Mouse (Mus musculus) limb, embryonic 11.5 days (tissue): ENCODE data around the gene Zfp239. TPM values are rescaled to one million over a fixed set of nuclear protein-coding genes. Genes with fewer than 3 reads are reported as not detected.
"Not testable (repeated sequence)": the region's sequence is repeated elsewhere in the genome, so short reads cannot be mapped to it uniquely, and the experiment has no call there.

Source experiments
- ATAC-seq: fragments of 200-750 bp; cut with Nextera tagmentation; 2 replicates; pipeline ENCODE4 v1.8.0; 2017; ENCODE audit warnings: low read depth; ENCODE audit not compliant: insufficient number of reproducible peaks, low FRiP score, low TSS enrichment
- DNase-seq: peaks from one replicate; pipeline ENCODE4 v3.0.0-alpha.2; 2015; ENCODE audit warnings: low spot score
- H3K27ac ChIP-seq: fragments of 300-500 bp; sonication (generic); replicated peaks from 2 replicates; pipeline ENCODE4 v1.5.1; 2014; ENCODE audit warnings: low read depth, mild to moderate bottlenecking, low read length
- H3K27me3 ChIP-seq: fragments of 300-500 bp; sonication (generic); 2 replicates; pipeline ENCODE4 v1.6.1; 2014; ENCODE audit warnings: mild to moderate bottlenecking, low read length, mixed read lengths; ENCODE audit not compliant: control insufficient read depth, insufficient read depth
- H3K36me3 ChIP-seq: fragments of 300-500 bp; sonication (generic); 2 replicates; pipeline ENCODE4 v1.6.1; 2014; ENCODE audit warnings: mild to moderate bottlenecking, low read length, moderate library complexity, mixed read lengths; ENCODE audit not compliant: control insufficient read depth, insufficient read depth
- H3K4me1 ChIP-seq: fragments of 300-500 bp; sonication (generic); 2 replicates; pipeline ENCODE4 v1.6.1; 2014; ENCODE audit warnings: low read length, mixed read lengths; ENCODE audit not compliant: control insufficient read depth, insufficient read depth
- H3K4me2 ChIP-seq: fragments of 300-500 bp; sonication (generic); 2 replicates; pipeline ENCODE4 v1.6.1; 2014; ENCODE audit warnings: low read depth, mild to moderate bottlenecking, moderate library complexity; ENCODE audit not compliant: severe bottlenecking
- H3K4me3 ChIP-seq: fragments of 300-500 bp; sonication (generic); 2 replicates; pipeline ENCODE4 v1.5.1; 2014; ENCODE audit warnings: low read depth, low read length
- H3K9ac ChIP-seq: fragments of 300-500 bp; sonication (generic); 2 replicates; pipeline ENCODE4 v1.6.1; 2014; ENCODE audit warnings: mild to moderate bottlenecking, low read length
- H3K9me3 ChIP-seq: fragments of 300-500 bp; sonication (generic); 2 replicates; pipeline ENCODE4 v1.6.1; 2016; ENCODE audit warnings: low read length; ENCODE audit not compliant: control insufficient read depth
- WGBS: fragments of 180-500 bp; shearing (Covaris S2); extraction: QIAGEN DNeasy Blood & Tissue Kit; methylation state at CpG from one replicate; pipeline ENCODE4 v1.1.7; 2014; 5-methylcytosine and 5-hydroxymethylcytosine counted together
- polyA plus RNA-seq: library from polyadenylated mRNA; unstranded; fragments of >200 nt; fragmentation: Nextera tagmentation; extraction: Ambion mirVana; gene quantifications from 2 replicates; pipeline ENCODE4 v1.2.1, GENCODE M21; 2014

The Zfp239 gene
- polyA plus RNA-seq, 1 experiment from 2014 or later = 16.2 TPM

DNA sequence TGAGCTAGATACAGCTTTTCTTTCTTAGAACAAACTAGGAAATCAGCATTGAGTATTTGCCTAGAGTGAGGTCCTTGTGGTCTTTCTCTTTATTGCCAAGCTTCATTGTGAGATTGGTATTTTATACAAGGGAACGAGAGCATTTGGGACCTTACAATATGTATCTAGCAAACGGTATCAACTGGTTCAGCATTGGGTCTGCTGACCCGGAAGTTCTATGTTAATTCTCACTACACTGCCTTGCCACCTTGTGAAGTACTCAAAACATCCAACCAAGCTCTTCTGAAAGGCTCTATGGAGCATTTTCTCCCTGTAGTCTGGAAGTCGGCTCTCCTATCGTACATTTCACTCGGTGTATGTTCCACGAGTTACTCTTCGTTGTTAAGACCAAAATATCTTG is 1.9 kb downstream of the Zfp239 start:
- Histone ChIP-seq H3K9me3 (no peaks in the 10 kb centered on the region), H3K36me3 (no peaks in the 10 kb centered on the region), H3K4me1 (peaks cover 4% of the 10 kb centered on the region; the same call in 1 of the 2 replicates), H3K27ac (no peak overlapping the region), H3K27me3 (no peaks in the 10 kb centered on the region), H3K4me3 (peak overlapping the region; percentile 77; the same call in 1 of the 2 replicates), H3K4me2 (peak overlapping the region; percentile 90; the same call in 1 of the 2 replicates), H3K9ac (no peak overlapping the region)
- ATAC-seq (no peak), DNase-seq (no peak)
- 95% methylated on average over 8 of the region's 8 CpGs for whole genome bisulfite sequencing

DNA sequence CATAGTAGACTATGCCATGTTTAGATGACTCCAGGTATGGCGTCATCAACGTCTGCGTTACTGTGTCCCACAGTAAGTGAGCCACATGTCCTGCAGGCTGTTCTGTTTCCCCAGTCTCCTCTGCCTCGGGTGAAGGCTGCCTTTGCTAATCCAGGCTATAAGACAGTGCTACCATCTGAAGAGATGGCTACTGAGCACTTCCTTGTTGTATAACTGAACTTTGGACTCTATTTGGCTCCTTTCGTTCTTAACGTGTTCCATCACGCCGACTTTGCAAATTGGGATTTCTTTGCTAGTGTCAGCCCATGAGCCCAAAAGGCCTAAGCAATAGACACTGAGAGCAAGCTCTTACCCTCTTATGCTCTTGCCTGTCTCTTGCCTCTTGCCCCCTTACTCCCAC is 6.3 kb downstream of the Zfp239 start:
- ATAC-seq (no peak), DNase-seq (no peak)
- H3K4me1 ChIP-seq = peaks cover 4% of the 10 kb centered on the region; the same call in 1 of the 2 replicates
- H3K4me2 ChIP-seq = no peak overlapping the region
- H3K36me3 ChIP-seq = peaks cover 3% of the 10 kb centered on the region; the same call in 1 of the 2 replicates
- no peaks in the 10 kb centered on the region for H3K27me3 ChIP-seq
- no peak overlapping the region for H3K4me3 ChIP-seq
- WGBS = 91% methylated on average over 8 of the region's 8 CpGs
- no peak overlapping the region for H3K27ac ChIP-seq
- H3K9me3 ChIP-seq = no peaks in the 10 kb centered on the region
- no peak overlapping the region for H3K9ac ChIP-seq

DNA sequence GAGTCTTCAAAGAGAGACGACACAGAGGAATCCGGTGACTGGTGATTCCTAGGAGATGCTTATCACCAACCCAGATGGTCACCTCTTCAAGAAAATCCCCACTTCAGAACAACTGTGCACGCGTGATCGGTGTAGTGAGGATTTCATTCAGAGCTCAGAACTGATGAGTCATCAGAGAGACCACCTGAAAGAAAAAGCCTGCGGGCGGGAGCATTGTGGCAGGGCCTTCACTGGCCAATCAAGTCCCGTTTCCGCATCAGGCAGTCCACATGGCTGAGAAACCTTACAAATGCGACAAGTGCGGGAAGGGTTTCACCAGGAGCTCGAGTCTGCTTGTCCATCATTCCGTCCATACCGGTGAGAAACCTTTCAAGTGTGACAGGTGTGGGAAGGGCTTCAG is 9.1 kb downstream of the Zfp239 start:
- Histone ChIP-seq H3K9ac (no peak overlapping the region), H3K27ac (no peak overlapping the region), H3K4me2 (no peak overlapping the region), H3K27me3 (no peaks in the 10 kb centered on the region), H3K4me1 (no peaks in the 10 kb centered on the region), H3K36me3 (peaks cover 3% of the 10 kb centered on the region; the same call in 1 of the 2 replicates), H3K9me3 (no peaks in the 10 kb centered on the region), H3K4me3 (no peak overlapping the region)
- no peak for ATAC-seq
- DNase-seq = no peak
- 76% methylated on average over 14 of the region's 14 CpGs for WGBS

DNA sequence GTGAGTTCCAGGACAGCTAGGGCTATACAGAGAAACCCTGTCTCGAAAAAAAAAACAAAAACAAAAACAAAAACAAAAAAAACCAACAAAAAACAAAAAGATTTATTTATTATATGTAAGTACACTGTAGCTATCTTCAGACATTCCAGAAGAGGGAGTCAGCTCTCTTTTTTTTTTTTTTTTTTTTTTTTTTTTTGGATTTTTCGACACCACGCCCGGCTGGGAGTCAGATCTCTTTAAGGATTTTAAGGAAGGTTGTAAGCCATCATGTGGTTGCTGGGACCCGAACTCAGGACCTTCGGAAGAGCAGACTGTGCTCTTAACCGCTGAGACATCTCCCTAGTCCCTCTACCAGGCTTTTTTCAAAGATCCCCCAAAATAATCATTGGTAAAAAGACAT is 11.6 kb downstream of the Zfp239 start:
- H3K4me3 ChIP-seq, H3K9ac ChIP-seq, ATAC-seq, H3K27me3 ChIP-seq, DNase-seq, H3K27ac ChIP-seq, H3K9me3 ChIP-seq, H3K4me2 ChIP-seq, H3K36me3 ChIP-seq, H3K4me1 ChIP-seq: not testable (repeated sequence)
- WGBS = 87% methylated on average over 7 of the region's 7 CpGs

DNA sequence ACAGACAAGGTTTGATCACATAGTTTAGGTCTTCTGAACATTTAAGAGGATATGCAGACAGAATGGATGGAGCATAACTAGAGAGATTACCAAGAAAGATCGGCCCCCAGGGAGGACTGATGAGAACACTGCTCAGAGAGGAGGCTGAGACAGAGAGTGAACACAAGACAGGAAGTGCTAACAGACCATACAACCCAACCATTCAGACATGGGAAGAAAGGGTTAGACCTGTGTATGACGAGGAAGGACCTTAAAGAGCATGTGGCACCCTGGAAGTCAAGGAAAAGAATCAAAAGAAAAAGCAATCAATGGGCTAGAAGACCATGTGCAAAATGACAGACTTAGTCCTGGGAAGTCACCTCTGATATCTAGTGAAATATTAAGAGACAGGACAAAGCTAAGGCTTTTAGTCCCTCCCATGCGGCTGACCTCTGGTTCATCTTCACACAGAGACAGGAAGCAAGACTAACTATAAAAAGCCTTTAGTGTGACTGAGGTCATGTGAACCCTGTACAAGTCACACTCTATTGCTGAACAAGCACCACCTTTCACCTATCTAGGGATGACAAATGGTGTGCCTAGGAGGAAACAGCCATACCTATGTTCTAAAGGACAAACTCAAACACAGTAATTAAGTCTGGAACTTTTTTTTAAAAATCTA is 12.9 kb downstream of the Zfp239 start:
- Histone ChIP-seq H3K9me3 (no peaks in the 10 kb centered on the region), H3K4me2 (no peak overlapping the region), H3K4me3 (no peak overlapping the region), H3K4me1 (no peaks in the 10 kb centered on the region), H3K36me3 (peaks cover 3% of the 10 kb centered on the region; the same call in 1 of the 2 replicates), H3K27ac (no peak overlapping the region), H3K9ac (no peak overlapping the region), H3K27me3 (no peaks in the 10 kb centered on the region)
- DNase-seq (no peak), ATAC-seq (no peak)
- WGBS = 80% methylated on average over 3 of the region's 3 CpGs

DNA sequence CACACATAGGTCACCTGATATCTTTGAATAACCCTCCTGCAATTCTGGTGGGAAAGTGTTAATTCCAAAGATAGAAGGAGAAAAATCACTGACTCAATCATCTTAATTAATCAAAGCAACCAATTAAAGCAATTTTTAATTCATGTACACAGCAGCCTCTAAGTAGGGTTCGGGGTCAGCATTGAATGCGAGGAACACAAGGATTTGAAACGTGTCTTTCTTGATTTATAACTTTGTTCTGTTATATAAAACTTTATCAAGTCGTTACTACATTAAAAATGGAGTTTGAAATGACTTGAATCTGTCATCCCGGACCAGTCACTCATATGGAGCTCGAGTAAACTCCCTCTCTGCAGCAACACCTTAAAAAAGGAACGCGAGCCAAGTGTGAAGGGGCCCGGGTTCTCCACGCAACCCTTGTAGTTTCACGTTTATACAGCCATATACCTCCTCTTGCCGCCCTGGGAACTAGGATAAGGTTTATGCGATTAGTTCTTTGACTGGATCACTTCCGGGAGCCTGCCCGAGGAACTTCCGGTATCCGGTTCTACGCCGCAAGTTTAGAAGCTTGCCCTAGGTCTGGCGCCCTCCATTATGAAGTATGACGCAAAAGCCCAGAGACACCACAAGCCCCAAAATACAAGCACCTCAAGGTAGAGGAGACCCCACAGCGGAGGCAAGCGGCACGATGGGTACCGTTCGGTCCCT is 17.0 kb downstream of the Zfp239 start:
- WGBS = 11% methylated on average over 26 of the region's 26 CpGs

DNA sequence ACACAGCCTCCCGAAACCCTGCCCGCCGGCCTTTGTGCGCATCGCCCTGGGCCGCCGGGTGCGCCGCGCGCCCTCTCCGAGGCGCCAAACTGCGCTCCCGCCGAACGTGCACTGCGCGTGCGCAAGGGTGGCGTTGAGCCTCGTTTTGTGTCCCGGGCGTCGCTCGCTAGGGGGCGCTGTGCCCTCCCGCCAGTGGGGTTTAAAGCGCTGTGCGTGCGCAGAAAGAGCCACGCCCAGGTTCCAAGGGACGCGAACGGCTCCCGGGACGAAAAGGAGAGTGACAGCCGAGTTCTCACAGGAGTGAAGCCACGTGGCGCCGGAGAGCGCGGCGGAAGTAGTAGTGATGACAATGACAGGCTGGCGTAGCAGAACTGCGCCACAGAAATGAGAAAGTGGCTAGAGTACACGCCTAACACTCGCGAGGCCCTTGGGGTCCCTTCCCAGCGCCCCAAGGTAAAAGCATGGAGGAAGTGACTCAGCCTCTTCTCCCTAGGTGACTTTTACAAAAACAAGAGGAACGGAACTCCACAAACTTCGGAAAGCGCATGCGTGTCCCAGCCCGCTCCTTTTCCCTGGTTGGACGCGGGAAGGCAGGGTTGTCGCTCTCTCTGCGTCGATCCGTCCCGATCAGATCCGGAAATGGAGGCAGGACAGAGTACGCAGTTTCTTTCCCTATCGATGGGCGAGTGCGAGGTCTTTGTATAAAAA is 17.7 kb downstream of the Zfp239 start:
- peak overlapping the region; percentile 95 for H3K27ac ChIP-seq
- peak overlapping the region; percentile 72 for H3K9ac ChIP-seq
- ATAC-seq (peak; percentile 91), DNase-seq (peak; percentile 100)
- no peaks in the 10 kb centered on the region for H3K36me3 ChIP-seq
- no peaks in the 10 kb centered on the region for H3K9me3 ChIP-seq
- WGBS = under 1% methylated on average over 67 of the region's 67 CpGs
- no peaks in the 10 kb centered on the region for H3K27me3 ChIP-seq
- H3K4me2 ChIP-seq = peak overlapping the region; percentile 59
- peak overlapping the region; percentile 40 for H3K4me3 ChIP-seq
- H3K4me1 ChIP-seq = no peaks in the 10 kb centered on the region

More for the DNA sequence above, 17.0 kb downstream of the Zfp239 start:
- DNase-seq = no peak
- Histone ChIP-seq H3K27ac (peak overlapping the region; percentile 95), H3K9me3 (no peaks in the 10 kb centered on the region), H3K36me3 (no peaks in the 10 kb centered on the region), H3K4me2 (peak overlapping the region; percentile 59), H3K4me3 (peak overlapping the region; percentile 40), H3K4me1 (no peaks in the 10 kb centered on the region), H3K27me3 (no peaks in the 10 kb centered on the region), H3K9ac (peak overlapping the region; percentile 72)
- peak; percentile 85 for ATAC-seq

DNA sequence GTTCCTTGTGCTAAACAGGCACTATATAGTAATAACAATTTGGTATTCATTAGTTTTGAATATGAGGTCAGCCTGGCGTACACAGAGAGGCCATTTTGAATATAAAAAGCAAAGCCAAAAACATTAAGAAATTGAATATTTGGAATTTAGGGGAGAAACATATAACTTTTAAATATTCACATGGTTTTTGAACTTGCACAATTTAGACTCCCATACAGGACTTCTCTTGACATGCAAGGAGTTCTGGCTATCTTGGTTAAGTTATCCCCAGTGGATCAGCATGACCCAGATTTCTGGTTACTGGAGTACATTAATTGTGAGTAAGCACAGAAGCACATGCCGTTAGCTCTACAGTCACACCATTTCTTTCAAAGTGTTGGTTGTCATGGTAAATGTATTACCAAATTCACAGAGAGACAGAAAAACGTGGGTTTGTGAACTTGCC is 18.5 kb downstream of the Zfp239 start:
- Histone ChIP-seq H3K9ac (no peak overlapping the region), H3K4me1 (no peaks in the 10 kb centered on the region), H3K9me3 (no peaks in the 10 kb centered on the region), H3K27me3 (no peaks in the 10 kb centered on the region), H3K4me2 (peak overlapping the region; percentile 59), H3K27ac (no peak overlapping the region; the same call in 1 of the 2 replicates), H3K4me3 (peak overlapping the region; percentile 40; the same call in 1 of the 2 replicates), H3K36me3 (no peaks in the 10 kb centered on the region)
- DNase-seq = no peak
- 65% methylated on average over 3 of the region's 3 CpGs for WGBS
- ATAC-seq = no peak
